Mouse (Mus musculus): ENCODE results near the gene Nes.

The Nes gene

DNA sequence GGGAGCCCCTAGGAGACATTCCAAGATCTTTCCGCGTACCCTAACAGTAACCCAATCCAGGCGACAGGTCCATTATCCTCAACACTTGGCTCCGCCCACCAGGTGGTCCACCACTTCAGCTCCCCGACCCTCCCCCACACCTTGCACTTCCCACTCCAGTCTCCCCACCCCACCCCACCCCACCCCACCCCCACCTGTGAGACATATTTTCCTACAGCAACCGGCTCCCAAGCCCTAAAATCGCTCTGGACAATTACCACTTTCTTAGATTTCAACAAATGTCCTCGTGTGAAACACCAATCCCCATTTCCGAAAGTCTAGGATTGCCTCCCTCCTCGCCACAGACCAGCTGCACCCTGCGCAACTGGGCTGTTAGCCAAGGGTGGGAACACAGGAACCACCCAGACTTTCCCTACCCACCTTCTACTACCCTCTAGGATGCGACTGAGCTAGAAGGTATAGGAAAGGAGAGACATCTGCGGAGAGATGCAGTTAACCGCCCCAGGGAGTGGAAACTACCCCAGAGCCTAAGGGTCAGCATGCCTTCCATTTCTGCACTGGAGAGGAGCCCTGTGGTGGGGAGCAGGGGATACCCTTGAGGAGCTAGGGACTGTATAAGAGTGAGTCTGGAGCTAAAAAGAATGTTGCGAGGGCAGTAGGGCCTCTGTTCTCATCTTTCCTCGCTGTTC is 21.5 kb upstream of the Nes start:
- CTCF ChIA-PET: interaction anchor here (0.5 to 0.7 kb wide), 3 partner anchors 91 to 1932 kb away, joined by 3 to 5 read pairs (median 3); no protein-coding TSS in a partner anchor

DNA sequence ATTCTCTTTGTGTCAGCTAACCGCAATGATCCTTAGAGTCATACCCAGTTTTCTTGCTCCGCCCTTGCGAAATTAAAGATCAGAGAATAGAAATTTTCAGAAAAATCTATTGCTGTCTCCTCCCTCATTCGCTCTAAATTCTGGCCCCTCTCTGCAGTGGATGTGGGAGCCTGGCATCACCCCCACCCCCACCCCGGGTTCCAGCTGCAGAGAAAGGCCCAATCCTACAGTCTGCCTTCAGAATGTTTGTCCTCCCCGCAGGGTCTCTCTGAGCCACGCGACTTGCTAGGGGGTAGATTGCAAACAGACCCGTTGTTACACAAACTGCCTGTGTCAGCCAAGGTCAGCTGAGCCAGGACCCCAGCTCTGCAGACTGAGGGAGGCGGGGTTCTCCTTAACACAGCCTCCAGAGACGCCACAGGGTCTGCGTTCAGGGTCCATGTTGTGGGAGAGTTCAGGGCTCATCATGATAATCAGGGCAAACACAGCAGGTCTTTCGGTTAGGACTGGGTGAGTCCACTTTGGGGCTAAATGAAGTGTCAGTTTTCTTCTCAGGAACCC is 20.8 kb upstream of the Nes start:
- CTCF ChIA-PET: interaction anchor here (0.5 kb wide), 1 partner anchor 1932 kb away, joined by 3 read pairs; no protein-coding TSS in a partner anchor

DNA sequence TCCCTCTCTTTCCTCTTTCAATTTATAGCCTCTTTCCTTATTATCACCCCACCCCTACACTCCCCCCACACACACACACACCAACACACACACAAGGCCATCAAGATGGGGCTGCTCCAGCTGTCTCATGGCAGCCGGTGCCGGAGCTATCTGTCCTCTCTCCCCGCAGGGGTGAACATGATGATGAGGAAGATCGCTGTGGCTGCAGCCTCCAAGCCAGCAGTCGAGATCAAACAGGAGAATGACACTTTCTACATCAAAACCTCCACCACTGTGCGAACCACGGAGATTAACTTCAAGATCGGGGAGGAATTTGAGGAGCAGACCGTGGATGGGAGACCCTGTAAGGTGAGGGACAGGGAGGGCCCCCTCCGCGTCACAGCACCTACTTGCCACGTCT is 18.9 kb upstream of the Nes start:
- CTCF ChIA-PET: no interaction called here

DNA sequence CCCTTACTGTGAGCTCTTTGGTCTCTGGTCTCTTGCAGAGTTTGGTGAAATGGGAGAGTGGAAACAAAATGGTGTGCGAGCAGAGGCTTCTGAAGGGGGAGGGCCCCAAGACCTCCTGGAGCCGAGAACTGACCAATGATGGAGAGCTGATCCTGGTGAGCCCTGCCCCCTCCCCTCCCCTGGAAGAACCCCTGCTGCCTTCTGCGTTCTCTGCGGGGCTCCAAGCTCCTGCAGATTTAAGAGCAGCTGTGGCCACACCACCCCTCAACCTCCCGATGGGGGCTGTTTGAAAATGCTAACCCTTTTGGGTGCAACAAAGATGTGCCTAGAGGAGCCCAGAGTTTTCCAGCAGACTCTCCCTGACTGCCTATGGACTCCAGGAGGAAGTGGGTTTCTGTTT is 18.4 kb upstream of the Nes start:
- CTCF ChIA-PET: interaction anchor here (0.6 to 1.2 kb wide), 2 partner anchors 8 to 16 kb away, joined by 3 to 4 read pairs; no protein-coding TSS in a partner anchor

DNA sequence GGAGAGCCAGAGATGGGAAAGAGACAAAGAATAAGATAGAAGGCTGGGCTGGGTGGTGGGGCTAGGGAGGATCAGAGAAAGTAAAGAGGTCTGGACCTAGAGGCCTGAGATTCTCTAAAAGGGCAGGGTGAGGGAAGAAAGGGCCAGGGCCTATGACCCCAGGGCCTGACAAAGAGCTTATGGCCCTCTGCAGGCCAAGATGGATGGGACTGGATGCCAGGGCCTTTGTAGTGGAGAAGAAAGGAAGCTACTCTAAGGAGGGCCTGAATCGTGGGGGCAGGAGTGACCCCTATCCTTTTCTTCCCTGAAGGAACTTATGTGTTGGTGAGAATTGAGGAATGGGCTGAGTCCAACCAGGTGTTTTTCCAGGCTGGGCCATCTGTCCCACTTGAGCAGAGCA is 12.8 kb upstream of the Nes start:
- CTCF ChIA-PET: no interaction called here

DNA sequence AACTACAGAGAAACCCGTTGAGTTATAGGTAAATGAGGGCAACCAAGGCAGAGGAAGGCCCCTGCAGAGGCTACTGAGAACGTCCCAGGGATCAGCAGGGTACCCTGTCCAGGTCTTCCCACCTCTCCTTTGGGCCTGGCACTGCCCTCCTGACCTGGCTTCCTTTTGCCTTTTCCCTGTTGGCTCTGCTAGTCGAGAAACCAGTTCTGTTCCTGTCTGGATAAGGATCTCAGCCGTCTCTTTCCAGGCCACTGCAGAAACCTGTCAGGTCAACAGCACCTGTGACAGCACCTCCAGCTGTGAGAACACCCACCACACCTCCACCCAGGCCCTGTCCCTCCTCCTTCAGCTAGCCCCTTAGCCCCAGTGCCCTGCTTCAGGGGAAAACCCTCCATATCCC is 12.4 kb upstream of the Nes start:
- CTCF ChIA-PET: no interaction called here

DNA sequence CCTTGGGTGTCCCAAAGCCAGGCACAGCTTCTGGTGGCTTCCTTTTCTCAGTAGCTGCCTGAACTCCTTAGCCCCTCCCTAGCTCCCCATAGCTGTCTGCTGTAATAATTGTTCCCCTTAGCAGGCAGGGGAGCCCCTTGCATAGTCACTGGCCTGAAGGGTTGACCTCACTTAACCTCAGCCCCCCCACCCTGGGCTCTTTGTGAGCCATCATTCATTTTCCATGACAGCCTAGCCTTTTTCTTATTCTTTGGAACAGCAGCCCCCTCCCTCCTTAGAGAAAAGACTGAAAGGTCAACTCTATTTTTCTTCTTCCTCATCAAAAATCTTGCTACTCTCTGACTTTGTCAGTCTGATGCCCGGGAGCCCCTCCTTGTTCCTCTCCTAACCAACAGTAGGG is 11.9 kb upstream of the Nes start:
- CTCF ChIA-PET: no interaction called here

DNA sequence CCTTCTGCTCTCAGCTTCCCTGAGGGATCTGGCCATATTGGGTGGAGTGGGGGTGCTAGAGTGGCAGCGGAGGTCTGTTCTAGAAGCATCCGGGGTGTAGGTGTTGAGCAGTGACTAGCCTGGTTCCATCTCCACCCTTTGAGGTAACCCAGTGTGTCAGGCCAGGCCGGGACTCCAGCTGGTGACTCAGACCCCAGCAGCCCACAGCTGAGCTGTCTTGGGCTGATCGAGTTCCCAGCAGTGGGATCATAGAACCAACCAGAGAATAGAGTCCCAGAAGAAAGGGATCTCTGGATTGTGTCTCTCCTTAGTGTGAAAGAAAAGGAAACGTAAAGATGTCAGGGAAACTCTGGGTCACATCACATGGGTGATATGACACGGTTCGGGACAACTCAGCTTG is 11.5 kb upstream of the Nes start:
- CTCF ChIA-PET: no interaction called here

DNA sequence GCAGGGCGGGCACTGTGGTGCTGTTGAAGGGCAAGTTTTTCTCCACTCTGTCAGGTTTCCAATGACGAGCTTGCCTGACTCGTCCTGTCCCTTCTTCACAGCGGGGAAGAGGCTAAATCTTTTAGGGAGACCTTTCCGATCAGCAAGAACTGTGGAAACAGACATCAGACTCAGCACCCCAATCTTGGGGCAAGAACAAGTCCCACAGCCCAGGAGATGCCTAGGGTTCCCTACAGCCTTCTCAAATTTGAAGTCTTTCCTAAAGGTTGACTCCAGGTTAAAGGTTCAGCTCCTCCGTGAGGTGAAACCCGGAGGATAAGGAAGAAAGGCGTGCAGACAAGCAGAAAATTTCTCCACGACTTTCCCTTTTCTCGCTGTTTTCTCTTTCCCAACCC is 10.7 kb upstream of the Nes start:
- CTCF ChIA-PET: interaction anchor here (1.1 kb wide), 2 partner anchors 9 to 24 kb away, joined by 7 to 10 read pairs; no protein-coding TSS in a partner anchor

DNA sequence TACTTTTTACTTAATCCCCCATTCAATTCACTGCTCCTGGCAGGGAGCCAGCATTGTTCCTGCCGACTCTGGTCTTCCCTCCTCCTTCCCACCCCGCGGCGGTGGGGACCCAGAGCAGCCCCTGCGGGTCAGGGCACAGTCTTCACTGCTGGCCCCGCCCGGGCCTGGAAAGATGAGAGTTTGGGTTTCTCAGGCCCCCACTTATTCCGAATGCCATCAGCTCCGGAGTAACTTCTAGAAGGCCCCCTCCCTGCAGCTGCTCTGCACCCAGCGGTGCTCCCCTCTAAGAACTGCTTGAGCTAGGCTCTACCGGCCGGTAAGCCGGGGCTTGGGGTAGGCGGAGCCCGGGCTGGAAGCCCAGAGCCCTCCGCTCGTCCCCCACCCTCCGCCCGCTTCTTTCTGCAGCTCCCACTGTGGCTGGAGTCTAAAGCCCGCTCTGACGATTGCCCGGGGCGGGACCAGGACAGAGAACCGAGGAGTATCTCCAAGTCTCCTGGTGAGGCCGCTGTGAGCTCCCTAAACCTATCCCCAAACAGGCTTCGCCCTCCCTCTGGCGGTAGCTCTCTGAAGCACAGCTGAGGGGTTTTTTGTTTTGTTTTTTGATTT is 10.2 kb upstream of the Nes start:
- CTCF ChIA-PET: interaction anchor here (0.6 to 1.1 kb wide), 6 partner anchors 8 to 547 kb away, joined by 3 to 10 read pairs (median 7); no protein-coding TSS in a partner anchor

DNA sequence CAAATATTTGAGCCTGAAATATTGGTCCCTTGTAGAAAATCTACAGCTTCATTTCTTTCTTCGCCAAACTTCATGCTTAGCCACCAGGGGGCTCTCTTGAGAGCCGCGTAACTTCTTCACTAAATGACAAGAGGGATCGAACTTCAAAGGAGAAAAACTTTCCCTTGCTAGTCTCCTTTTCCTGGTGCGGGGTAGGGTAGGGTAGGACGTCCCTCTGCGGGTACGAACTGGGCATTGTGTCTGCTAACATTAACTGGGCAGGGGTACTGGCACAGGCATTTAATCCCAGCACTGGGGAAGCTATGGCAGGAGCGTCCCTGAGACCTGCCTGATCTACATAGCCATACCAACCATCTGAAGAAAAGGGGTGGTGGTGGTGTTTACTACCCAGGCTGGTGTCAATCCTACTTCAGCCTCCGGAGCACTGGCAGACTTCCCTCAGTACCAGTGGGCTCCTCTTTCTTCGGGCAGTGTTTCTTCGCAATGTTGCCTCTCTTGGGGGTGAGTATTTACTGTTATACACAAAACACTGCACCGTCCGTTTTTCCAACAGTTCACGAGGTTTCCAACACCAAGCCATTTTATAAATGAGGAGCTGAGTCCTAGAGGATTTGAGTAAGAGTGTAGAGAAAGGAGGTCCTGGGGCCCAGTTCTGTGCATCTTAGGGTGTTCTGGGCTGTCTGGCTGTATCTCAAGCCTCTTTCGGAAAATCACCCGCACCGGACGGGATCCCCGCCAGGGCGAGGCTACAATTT is 517 bp upstream of the Nes start:
- CTCF ChIA-PET: interaction anchor here (0.6 to 1.4 kb wide), 4 partner anchors 11 to 953 kb away, joined by 3 to 5 read pairs (median 4); no protein-coding TSS in a partner anchor

DNA sequence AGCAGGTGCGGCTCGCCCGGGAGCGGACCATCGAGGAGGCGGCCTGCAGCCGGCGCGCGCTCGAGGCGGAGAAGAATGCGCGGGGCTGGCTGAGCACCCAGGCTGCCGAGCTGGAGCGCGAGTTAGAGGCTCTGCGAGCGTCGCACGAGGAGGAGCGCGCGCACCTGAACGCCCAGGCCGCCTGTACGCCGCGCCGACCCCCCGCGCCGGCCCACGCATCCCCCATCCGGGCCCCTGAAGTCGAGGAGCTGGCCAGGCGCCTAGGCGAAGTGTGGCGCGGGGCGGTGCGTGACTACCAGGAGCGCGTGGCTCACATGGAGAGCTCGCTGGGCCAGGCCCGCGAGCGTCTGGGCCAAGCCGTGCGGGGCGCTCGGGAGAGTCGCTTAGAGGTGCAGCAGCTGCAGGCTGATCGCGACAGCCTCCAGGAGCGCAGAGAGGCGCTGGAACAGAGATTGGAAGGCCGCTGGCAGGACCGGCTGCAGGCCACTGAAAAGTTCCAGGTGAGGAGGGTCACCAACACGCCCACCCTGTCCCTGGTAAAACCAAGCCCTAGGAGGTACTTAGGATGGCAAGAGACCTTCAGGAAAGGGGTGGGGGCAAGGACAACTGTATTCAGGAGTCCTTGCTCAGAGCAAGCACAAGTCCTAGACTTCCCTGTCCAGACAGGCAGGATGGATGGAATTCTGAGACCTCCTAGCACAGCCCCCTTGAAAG is 768 bp downstream of the Nes start:
- CTCF ChIA-PET: no interaction called here

DNA sequence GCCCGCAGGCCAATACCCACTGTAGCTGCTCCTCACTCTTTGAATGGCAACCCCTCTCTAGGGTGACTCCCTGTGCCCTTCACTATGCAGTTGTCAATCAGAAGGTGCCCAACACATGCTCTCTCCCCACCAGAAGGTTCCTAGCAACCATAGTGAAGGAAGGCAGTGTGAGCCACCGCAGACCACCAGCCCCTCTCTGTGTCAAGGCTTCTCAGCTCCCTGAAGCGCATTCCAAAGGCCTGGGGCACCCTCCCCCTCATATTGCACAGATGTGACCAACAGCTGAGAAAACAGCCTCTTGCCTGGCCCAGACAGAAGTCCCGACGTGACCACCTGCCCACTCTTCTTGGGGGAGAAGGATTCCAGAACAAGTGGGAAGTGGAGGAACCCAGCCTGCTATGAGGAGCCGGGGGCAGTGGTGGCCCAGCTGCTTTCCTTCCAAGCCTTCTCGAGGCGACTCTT is 1.4 kb downstream of the Nes start:
- CTCF ChIA-PET: no interaction called here

DNA sequence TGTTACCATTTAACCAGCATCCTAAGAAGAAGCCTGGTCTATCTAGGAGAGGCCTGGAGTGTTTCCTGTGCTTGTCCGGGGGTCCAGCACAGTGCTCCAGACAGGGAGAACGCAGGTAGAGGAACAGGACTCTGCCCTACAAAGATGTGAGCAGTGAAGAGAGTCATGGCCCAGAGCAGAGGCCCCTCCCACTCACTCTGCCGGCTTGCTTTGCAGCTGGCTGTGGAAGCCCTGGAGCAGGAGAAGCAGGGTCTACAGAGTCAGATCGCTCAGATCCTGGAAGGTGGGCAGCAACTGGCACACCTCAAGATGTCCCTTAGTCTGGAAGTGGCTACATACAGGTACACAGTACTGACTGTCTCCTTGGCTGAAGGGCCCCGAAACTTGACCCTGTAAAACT is 1.9 kb downstream of the Nes start:
- CTCF ChIA-PET: no interaction called here

DNA sequence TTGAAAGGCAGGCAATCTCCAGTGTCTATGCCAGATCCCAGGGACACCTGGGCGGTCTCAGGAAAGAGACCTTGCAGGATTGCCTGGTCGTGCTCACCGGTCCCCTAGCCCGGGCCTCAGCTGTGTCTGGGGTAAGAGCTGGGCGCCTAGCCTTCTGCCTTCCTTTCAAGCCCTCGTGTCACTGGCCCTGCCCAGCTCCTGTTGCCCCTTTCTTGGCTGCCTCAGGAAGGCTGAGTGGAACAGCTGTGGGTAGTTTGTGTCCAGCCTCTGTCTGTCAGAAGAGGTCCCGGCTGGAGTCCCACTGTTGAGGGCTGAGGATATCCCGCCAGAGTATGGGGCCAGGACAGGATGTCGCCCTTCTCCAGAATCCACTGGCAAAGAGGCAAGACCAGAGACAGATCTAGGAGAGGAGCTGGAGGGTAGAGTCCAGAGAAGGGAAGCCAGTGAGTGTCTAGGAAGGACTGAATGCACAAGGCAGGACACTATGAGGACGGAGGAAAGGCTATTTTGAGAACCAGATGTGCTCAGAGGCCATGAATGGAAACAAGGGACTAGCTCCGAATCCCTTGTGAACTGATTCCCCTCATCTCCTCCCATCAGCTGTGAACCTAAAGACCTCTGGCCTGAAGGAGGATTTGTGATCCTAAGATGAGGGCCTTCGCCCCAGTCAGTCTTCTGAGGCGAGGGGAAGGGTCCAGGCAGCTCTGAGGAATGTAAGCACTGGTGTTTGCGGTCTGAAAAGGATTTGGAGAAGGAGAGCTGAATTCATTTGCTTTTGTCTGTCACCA is 2.9 kb downstream of the Nes start:
- CTCF ChIA-PET: no interaction called here

DNA sequence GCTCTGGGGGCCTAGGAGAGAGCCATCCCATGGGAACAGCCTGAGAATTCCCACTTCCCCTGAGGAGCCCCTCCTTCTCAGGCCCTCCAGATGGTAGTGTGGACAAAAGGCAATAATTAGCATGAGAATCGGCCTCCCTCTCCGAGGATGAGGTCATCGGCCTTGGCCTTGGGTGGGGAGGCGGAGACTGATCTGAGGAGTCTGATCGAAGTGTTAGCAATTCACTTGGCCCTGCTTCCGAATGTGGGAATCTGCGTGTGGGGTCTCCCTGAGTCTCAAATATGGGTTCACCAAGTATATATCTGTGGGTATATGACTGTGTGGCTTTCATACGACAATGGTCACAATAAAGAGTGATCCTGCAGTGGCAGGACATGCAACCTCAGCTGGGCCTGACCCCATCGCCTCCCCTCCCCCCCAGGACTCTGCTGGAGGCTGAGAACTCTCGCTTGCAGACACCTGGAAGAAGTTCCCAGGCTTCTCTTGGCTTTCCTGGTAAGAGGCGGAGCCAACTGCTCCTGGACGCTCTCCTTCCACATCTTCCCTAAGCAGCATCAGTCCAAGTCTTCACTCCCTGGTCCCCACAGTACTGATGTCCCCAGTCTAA is 3.6 kb downstream of the Nes start:
- CTCF ChIA-PET: no interaction called here

DNA sequence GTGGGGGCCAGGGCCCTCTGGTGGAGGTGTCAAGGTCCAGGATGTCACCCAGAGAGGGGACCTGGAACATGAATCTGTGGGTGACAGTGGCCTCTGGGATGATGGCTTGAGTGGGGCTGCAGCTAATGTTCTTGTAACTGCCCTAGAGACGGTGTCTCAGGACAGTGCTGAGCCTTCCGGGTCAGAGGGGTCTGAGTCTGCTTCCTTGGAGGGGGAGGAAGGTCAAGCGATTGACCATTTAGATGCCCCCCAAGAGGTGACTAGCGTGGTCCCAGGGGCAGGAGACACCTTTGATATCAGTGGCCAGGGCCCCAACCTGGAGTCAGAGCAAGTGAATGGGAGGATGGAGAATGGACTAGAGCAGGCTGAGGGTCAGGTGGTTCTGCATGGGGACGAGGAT is 8.6 kb downstream of the Nes start:
- CTCF ChIA-PET: no interaction called here

DNA sequence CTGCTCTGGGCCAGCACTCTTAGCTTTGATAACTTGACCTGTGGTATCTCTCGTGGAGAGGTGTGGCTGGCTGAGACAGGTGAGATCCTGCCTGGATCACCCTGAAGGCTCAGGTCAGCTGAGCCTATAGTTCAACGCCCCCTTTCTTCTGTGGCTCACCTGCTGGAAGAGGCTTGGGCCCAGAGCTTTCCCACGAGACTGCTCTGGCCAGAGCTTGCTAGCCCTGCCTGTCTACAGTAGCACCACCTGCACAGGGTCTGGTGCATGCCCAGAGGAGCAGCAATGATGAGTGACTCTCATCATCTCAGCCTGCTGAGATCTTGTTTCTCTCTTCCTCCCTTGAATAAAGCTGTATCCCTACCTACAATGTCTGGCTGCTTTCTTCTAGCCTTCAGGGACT is 9.2 kb downstream of the Nes start:
- CTCF ChIA-PET: no interaction called here

DNA sequence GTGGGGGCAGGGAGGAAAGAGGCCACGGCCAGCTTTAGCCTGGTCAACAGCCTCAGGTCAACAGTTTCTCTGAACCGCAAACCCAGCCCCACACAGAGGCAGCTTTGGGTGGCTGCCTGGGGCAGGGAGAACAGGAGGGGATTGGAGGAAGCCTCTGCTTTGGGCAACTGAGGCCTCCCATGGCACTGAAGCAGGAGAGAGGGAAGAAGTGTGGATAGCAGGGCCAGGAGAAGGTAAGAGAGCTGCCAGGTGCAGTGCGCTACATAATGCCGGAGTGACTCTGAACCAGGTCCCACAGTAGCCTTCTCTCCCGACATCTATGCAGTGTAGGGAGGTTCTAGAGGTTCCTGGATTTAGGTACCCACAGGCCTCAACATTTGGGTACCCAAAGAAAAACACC is 9.8 kb downstream of the Nes start:
- CTCF ChIA-PET: interaction anchor here (1.1 kb wide), 1 partner anchor 10 kb away, joined by 3 read pairs; the partner anchor contains the start of gene Nes

DNA sequence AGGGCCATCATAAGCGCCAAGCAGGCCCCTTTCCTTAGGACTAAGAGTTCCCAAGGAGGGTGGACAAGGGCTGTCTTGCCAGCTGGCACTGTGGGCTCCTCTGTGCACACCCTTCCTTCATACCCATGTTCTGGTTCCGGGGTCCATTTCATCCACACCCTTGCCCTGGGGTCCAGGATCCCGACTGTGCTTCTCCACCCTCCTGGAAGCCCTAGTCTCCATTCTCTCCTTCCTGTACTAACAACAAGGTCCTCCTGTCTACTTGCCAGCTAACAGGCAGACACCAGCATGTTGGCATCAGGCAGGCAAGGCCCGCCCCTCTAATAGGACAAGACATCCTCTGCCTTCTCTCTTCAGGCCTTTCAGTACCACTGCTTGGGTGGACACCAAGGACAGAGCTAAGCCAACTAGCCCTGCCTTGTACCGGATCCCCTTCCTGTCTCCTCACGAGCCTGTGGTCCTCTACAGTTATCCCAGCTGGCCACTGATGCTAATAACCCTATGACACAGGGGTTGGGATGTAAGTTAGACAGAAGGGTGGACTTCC is 10.4 kb downstream of the Nes start:
- CTCF ChIA-PET: interaction anchor here (1.1 kb wide), 2 partner anchors 11 to 262 kb away, joined by 3 to 4 read pairs; partner anchors contain the start of gene Nes

Data from spleen, embryonic (tissue).